Mouse (Mus musculus) midbrain, embryonic 11.5 days (tissue): ENCODE measurements around the gene Med12. TPM values are rescaled to one million over a fixed set of nuclear protein-coding genes. Genes with fewer than 3 reads are reported as not detected.

ENCODE experiments used
- ATAC-seq: fragments of 200-750 bp; cut with Nextera tagmentation; 2 replicates; pipeline ENCODE4 v1.8.0; 2017; ENCODE audit warnings: moderate TSS enrichment, moderate library complexity; ENCODE audit not compliant: low FRiP score
- DNase-seq: peaks from one replicate; pipeline ENCODE4 v3.0.0; 2015; ENCODE audit warnings: low spot score; ENCODE audit errors: missing footprints
- H3K27ac ChIP-seq: fragments of 300-500 bp; sonication (generic); 2 replicates; pipeline ENCODE4 v1.5.1; 2014; ENCODE audit warnings: low read depth, low read length
- H3K27me3 ChIP-seq: fragments of 300-500 bp; sonication (generic); 2 replicates; pipeline ENCODE4 v1.6.1; 2014; ENCODE audit warnings: mild to moderate bottlenecking, low read length, moderate library complexity, mixed read lengths; ENCODE audit not compliant: control insufficient read depth, insufficient read depth
- H3K36me3 ChIP-seq: fragments of 300-500 bp; sonication (generic); 2 replicates; pipeline ENCODE4 v1.6.1; 2014; ENCODE audit warnings: mild to moderate bottlenecking, low read length, moderate library complexity, mixed read lengths; ENCODE audit not compliant: control insufficient read depth, insufficient read depth
- H3K4me1 ChIP-seq: fragments of 300-500 bp; sonication (generic); 2 replicates; pipeline ENCODE4 v1.6.1; 2014; ENCODE audit warnings: low read length; ENCODE audit not compliant: control insufficient read depth, insufficient read depth
- H3K4me2 ChIP-seq: fragments of 300-500 bp; sonication (generic); 2 replicates; pipeline ENCODE4 v1.6.1; 2014; ENCODE audit warnings: mild to moderate bottlenecking, moderate library complexity
- H3K4me3 ChIP-seq: fragments of 300-500 bp; sonication (generic); 2 replicates; pipeline ENCODE4 v1.5.1; 2014; ENCODE audit warnings: low read depth, low read length
- H3K9ac ChIP-seq: fragments of 300-500 bp; sonication (generic); 2 replicates; pipeline ENCODE4 v1.6.1; 2014; ENCODE audit warnings: low read length
- H3K9me3 ChIP-seq: fragments of 300-500 bp; sonication (generic); 2 replicates; pipeline ENCODE4 v1.6.1; 2016; ENCODE audit warnings: low read length; ENCODE audit not compliant: control insufficient read depth
- WGBS: fragments of 180-500 bp; shearing (Covaris S2); extraction: QIAGEN DNeasy Blood & Tissue Kit; methylation state at CpG from one replicate; pipeline ENCODE4 v1.1.7; 2014; 5-methylcytosine and 5-hydroxymethylcytosine counted together
- polyA plus RNA-seq: library from polyadenylated mRNA; unstranded; fragments of >200 nt; fragmentation: Nextera tagmentation; extraction: Ambion mirVana; gene quantifications from 2 replicates; pipeline ENCODE4 v1.2.1, GENCODE M21; 2014

Med12 gene
- polyA plus RNA-seq, 1 experiment from 2014 or later = 37.9 TPM

GRCm38 (mm10) chrX:101268025-101268754 is 5.6 kb upstream of the Med12 start, which contains the start of gene Il2rg:
Gene Il2rg, minus strand, starts transcription at chrX:101268255.
- Histone ChIP-seq H3K36me3 (no peaks in the 10 kb centered on the region), H3K4me1 (no peaks in the 10 kb centered on the region), H3K9me3 (no peaks in the 10 kb centered on the region), H3K27ac (no peak within 1 kb of the TSS), H3K4me3 (no peak within 1 kb of the TSS), H3K9ac (no peak within 1 kb of the TSS), H3K4me2 (no peak within 1 kb of the TSS), H3K27me3 (no peaks in the 10 kb centered on the region)
- DNase-seq = no peak
- no peak for ATAC-seq
- WGBS = 86% methylated on average over 5 of the region's 5 CpGs

GRCm38 (mm10) chrX:101268755-101269124 is 5.1 kb upstream of the Med12 start, which contains the start of gene Gm20489:
Gene Gm20489, minus strand, starts transcription at chrX:101269023.
- ATAC-seq (no peak), DNase-seq (no peak)
- Histone ChIP-seq H3K9me3 (no peaks in the 10 kb centered on the region), H3K4me1 (no peaks in the 10 kb centered on the region), H3K36me3 (no peaks in the 10 kb centered on the region), H3K4me2 (no peak within 1 kb of the TSS), H3K9ac (no peak within 1 kb of the TSS), H3K27ac (no peak within 1 kb of the TSS), H3K4me3 (no peak within 1 kb of the TSS), H3K27me3 (no peaks in the 10 kb centered on the region)
- 65% methylated on average over 3 of the region's 3 CpGs for WGBS

GRCm38 (mm10) chrX:101273410-101273809 is 420 bp upstream of the Med12 start:
- peak; percentile 22; the same call in 1 of the 2 replicates for ATAC-seq
- Histone ChIP-seq H3K9ac (peak overlapping the region; percentile 44), H3K27me3 (no peaks in the 10 kb centered on the region), H3K36me3 (no peaks in the 10 kb centered on the region; the same call in 1 of the 2 replicates), H3K4me2 (peak overlapping the region; percentile 37), H3K9me3 (no peaks in the 10 kb centered on the region), H3K27ac (no peak overlapping the region), H3K4me1 (no peaks in the 10 kb centered on the region; the same call in 1 of the 2 replicates), H3K4me3 (peak overlapping the region; percentile 52)
- DNase-seq = peak; percentile 85
- 27% methylated on average over 6 of the region's 6 CpGs for WGBS

- Histone ChIP-seq H3K36me3 (no peaks in the 10 kb centered on the region; the same call in none of the 2 replicates), H3K27me3 (no peaks in the 10 kb centered on the region; the same call in 1 of the 2 replicates)
- no peak for ATAC-seq
Measured at GRCm38 (mm10) chrX:101282813-101283212, 9.0 kb downstream of the Med12 start.

GRCm38 (mm10) chrX:101285534-101285933 is 11.7 kb downstream of the Med12 start:
- no peaks in the 10 kb centered on the region for H3K4me1 ChIP-seq
- peak; percentile 54; the same call in 1 of the 2 replicates for ATAC-seq
- H3K9me3 ChIP-seq = no peaks in the 10 kb centered on the region
- peak; percentile 92 for DNase-seq
- no peak overlapping the region for H3K4me3 ChIP-seq
- H3K36me3 ChIP-seq = no peaks in the 10 kb centered on the region; the same call in none of the 2 replicates
- WGBS = 33% methylated on average over 6 of the region's 6 CpGs
- H3K27ac ChIP-seq = no peak overlapping the region
- no peak overlapping the region for H3K9ac ChIP-seq
- no peak overlapping the region for H3K4me2 ChIP-seq
- no peaks in the 10 kb centered on the region; the same call in 1 of the 2 replicates for H3K27me3 ChIP-seq

More at GRCm38 (mm10) chrX:101282813-101283212, 9.0 kb downstream of the Med12 start:
- Histone ChIP-seq H3K4me1 (no peaks in the 10 kb centered on the region), H3K4me3 (no peak overlapping the region), H3K27ac (no peak overlapping the region), H3K9me3 (no peaks in the 10 kb centered on the region), H3K4me2 (no peak overlapping the region), H3K9ac (no peak overlapping the region)
- no peak for DNase-seq
- 82% methylated on average over 6 of the region's 6 CpGs for WGBS

- Histone ChIP-seq H3K36me3 (no peaks in the 10 kb centered on the region; the same call in none of the 2 replicates), H3K4me2 (no peak overlapping the region)
Measured at GRCm38 (mm10) chrX:101285953-101286670, 12.3 kb downstream of the Med12 start.

GRCm38 (mm10) chrX:101287543-101287942 is 13.7 kb downstream of the Med12 start:
- no peak for DNase-seq
- no peaks in the 10 kb centered on the region for H3K9me3 ChIP-seq
- ATAC-seq = no peak
- H3K4me2 ChIP-seq = no peak overlapping the region
- H3K27me3 ChIP-seq = no peaks in the 10 kb centered on the region
- 91% methylated on average over 3 of the region's 3 CpGs for WGBS
- H3K27ac ChIP-seq = no peak overlapping the region
- H3K4me3 ChIP-seq = no peak overlapping the region
- no peaks in the 10 kb centered on the region; the same call in none of the 2 replicates for H3K36me3 ChIP-seq
- no peaks in the 10 kb centered on the region for H3K4me1 ChIP-seq
- no peak overlapping the region for H3K9ac ChIP-seq

More at GRCm38 (mm10) chrX:101285953-101286670, 12.3 kb downstream of the Med12 start:
- Histone ChIP-seq H3K9ac (no peak overlapping the region), H3K27ac (no peak overlapping the region), H3K4me3 (no peak overlapping the region), H3K9me3 (no peaks in the 10 kb centered on the region), H3K27me3 (no peaks in the 10 kb centered on the region; the same call in 1 of the 2 replicates), H3K4me1 (no peaks in the 10 kb centered on the region)
- 90% methylated on average over 14 of the region's 14 CpGs for WGBS
- no peak for DNase-seq
- no peak for ATAC-seq

- no peaks in the 10 kb centered on the region; the same call in 1 of the 2 replicates for H3K36me3 ChIP-seq
- 94% methylated on average over 6 of the region's 6 CpGs for WGBS
Measured at GRCm38 (mm10) chrX:101288432-101288831, 14.6 kb downstream of the Med12 start.

GRCm38 (mm10) chrX:101289037-101289436 is 15.2 kb downstream of the Med12 start:
- ATAC-seq (no peak), DNase-seq (no peak)
- 87% methylated on average over 7 of the region's 7 CpGs for WGBS

More at GRCm38 (mm10) chrX:101288432-101288831, 14.6 kb downstream of the Med12 start:
- no peak for DNase-seq
- Histone ChIP-seq H3K27ac (no peak overlapping the region), H3K9me3 (no peaks in the 10 kb centered on the region), H3K4me3 (no peak overlapping the region), H3K27me3 (no peaks in the 10 kb centered on the region; the same call in 1 of the 2 replicates), H3K4me2 (no peak overlapping the region), H3K9ac (no peak overlapping the region), H3K4me1 (no peaks in the 10 kb centered on the region)
- ATAC-seq = no peak

More at GRCm38 (mm10) chrX:101289037-101289436, 15.2 kb downstream of the Med12 start:
- no peak overlapping the region for H3K4me3 ChIP-seq
- H3K4me2 ChIP-seq = no peak overlapping the region
- H3K9ac ChIP-seq = no peak overlapping the region
- H3K36me3 ChIP-seq = no peaks in the 10 kb centered on the region; the same call in 1 of the 2 replicates
- no peaks in the 10 kb centered on the region; the same call in 1 of the 2 replicates for H3K27me3 ChIP-seq
- no peaks in the 10 kb centered on the region for H3K9me3 ChIP-seq
- H3K4me1 ChIP-seq = no peaks in the 10 kb centered on the region
- H3K27ac ChIP-seq = no peak overlapping the region
